Mouse (Mus musculus): ENCODE results near the gene Lonp2. TPM values are rescaled to one million over a fixed set of nuclear protein-coding genes. Genes with fewer than 3 reads are reported as not detected.

The Lonp2 gene
- polyA plus RNA-seq (2012; rRNA removed): 61.4 and 114 TPM in 2 replicates

GRCm38 (mm10) chr8:86623911-86624731 is at the start of gene Lonp2:
Lonp2 (plus strand) TSS chr8:86624043.

GRCm38 (mm10) chr8:86580458-86580857 is 43.4 kb upstream of the Lonp2 start, which contains the start of gene Abcc12:
Abcc12 (minus strand) TSS chr8:86580686.

GRCm38 (mm10) chr8:86745221-86745934 is 121.5 kb downstream of the Lonp2 start, which contains the start of the genes Gm10638 and Siah1a:
Gm10638 (plus strand) TSS chr8:86745699.
Siah1a (minus strand) TSS chr8:86745934.

Other genes starting within 250 kb of the Lonp2 start
- 0.05 and 0.06 TPM in 2 replicates for gene Abcc12, start 43.4 kb upstream of the Lonp2 start, polyA plus RNA-seq (2012; rRNA removed)
- 25.5 and 51.6 TPM in 2 replicates for gene Gm10638, start 121.7 kb downstream of the Lonp2 start, polyA plus RNA-seq (2012; rRNA removed)
- gene Siah1a, start 121.9 kb downstream of the Lonp2 start, polyA plus RNA-seq (2012; rRNA removed): 24.9 and 26.4 TPM in 2 replicates

Data from ovary, adult 2 months (tissue).